Comparison of ENCODE assay signal across 14 mouse cellular contexts in the genomic region with DNA sequence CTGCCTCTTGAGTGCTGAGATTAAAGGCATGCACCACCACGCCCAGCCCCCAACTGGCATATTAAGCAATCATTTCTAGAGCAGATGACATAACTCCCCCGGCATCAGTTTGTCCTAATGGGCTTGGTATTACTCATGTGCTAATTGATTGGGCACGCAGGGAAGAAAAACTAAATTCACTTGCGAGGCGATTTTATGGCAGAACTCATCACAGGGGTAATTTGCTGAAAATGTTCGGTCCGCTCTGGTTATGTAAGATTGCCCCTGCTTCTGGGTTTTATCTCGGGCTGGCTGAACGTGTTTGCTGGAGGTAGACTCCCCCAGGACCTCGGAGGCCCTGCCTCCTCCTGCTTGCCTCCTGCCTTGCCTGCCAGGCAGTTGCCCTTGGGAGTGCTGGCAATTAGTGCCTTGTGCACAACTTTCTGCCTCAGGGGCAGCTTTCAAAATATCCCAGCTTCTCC.
DNase-seq lines count a peak whose midpoint lies in the region; ATAC-seq and TF ChIP-seq lines count a peak whose summit lies in the region.
"Had no signal": no experiment of that assay in that cellular context is flagged by ENCODE, and none has a peak within 500 bp of the region (broad histone marks: within the 10 kb centered on the region; RNA-seq: fewer than 3 reads in every experiment).

No protein-coding gene starts in this region.

- peak; percentile 78 for DNase-seq in liver, adult 2 months (ENCODE audit: extremely low read depth, low read depth, low spot score)
- DNase-seq in liver: no peak
- DNase-seq in NIH3T3 (ENCODE audit: low read depth): peak; percentile 3
- DNase-seq in brain, embryonic 14.5 days (ENCODE audit: low read depth): peak; percentile 70
- peak; percentile 30 for DNase-seq in layer of hippocampus, adult 9-10 months (ENCODE audit: low spot score)
- DNase-seq in forebrain, embryonic 10.5 days (ENCODE audit: extremely low spot score, low spot score): no peak
- DNase-seq in lung, adult 2 months: no peak
- DNase-seq: cerebellum, postnatal 36 days; kidney, postnatal 14 days; left cerebral cortex, postnatal 4 days had no signal

- no peak for TF ChIP-seq POLR2A in liver, adult 2 months (IDR thresholded peaks at IDR 0.05; ENCODE audit: extremely low read depth, insufficient read depth, low read length)
- TF ChIP-seq POLR2A in brain, embryonic 14.5 days (IDR thresholded peaks at IDR 0.05; ENCODE audit: borderline replicate concordance, extremely low read depth, insufficient read depth, insufficient read length, poor library complexity, severe bottlenecking): no peak
- TF ChIP-seq POLR2A in lung, adult 2 months (IDR thresholded peaks at IDR 0.05; ENCODE audit: borderline replicate concordance, extremely low read depth, low read depth, low read length): no peak

- no peak for TF ChIP-seq CTCF in liver, adult 2 months (IDR thresholded peaks at IDR 0.05; ENCODE audit: low read depth, low read length)
- no peak for TF ChIP-seq CTCF in brain, embryonic 14.5 days (IDR thresholded peaks at IDR 0.05; ENCODE audit: borderline replicate concordance, extremely low read depth, insufficient read depth, insufficient read length)
- no peak for TF ChIP-seq CTCF in lung, adult 2 months (IDR thresholded peaks at IDR 0.05; ENCODE audit: insufficient read depth, low read length)

- no peaks in the 10 kb centered on the region for H3K79me2 ChIP-seq in liver, adult 2 months (ENCODE audit: control insufficient read depth, insufficient read depth, low read length)

- no peaks in the 10 kb centered on the region for H3K36me3 ChIP-seq in liver, adult 2 months (ENCODE audit: control insufficient read depth, insufficient read depth, low read length)
- H3K36me3 ChIP-seq in forebrain, embryonic 10.5 days (replicated peaks): no peaks in the 10 kb centered on the region
- H3K36me3 ChIP-seq in kidney, embryonic 14.5 days (ENCODE audit: control insufficient read depth, insufficient read depth, low read length): no peaks in the 10 kb centered on the region
- H3K36me3 ChIP-seq: lung, embryonic 15.5 days had no signal

- no peak overlapping the region for H3K9ac ChIP-seq in liver, adult 2 months (ENCODE audit: low read depth, low read length)
- no peak overlapping the region for H3K9ac ChIP-seq in kidney, embryonic 14.5 days (ENCODE audit: low read depth, low read length)
- H3K9ac ChIP-seq: lung, embryonic 15.5 days had no signal

- ATAC-seq in kidney, embryonic 14.5 days (ENCODE audit: low FRiP score, low TSS enrichment): no peak
- ATAC-seq: CD4-positive, CD25-positive, alpha-beta regulatory T cell, adult 4 months had no signal

- no peak overlapping the region for H3K4me3 ChIP-seq in liver, adult 2 months (ENCODE audit: insufficient read depth, low read depth, low read length)
- no peak overlapping the region for H3K4me3 ChIP-seq in forebrain, embryonic 10.5 days
- no peak overlapping the region for H3K4me3 ChIP-seq in lung, adult 2 months (replicated peaks; ENCODE audit: extremely low read depth, low read depth, low read length)
- no peak overlapping the region for H3K4me3 ChIP-seq in kidney, embryonic 14.5 days (ENCODE audit: low read length)
- H3K4me3 ChIP-seq: lung, embryonic 15.5 days had no signal

- WGBS in liver, adult 2 months: 27% methylated on average over 10 of the region's 10 CpGs
- 81% methylated on average over 10 of the region's 10 CpGs for WGBS in forebrain, embryonic 10.5 days
- 67% methylated on average over 10 of the region's 10 CpGs for WGBS in lung, adult 2 months
- 58% methylated on average over 10 of the region's 10 CpGs for WGBS in kidney, embryonic 14.5 days

- no peak overlapping the region for H3K4me2 ChIP-seq in kidney, embryonic 14.5 days (replicated peaks; ENCODE audit: low read depth, low read length)
- H3K4me2 ChIP-seq: heart, embryonic 11.5 days; lung, embryonic 15.5 days had no signal

- no peaks in the 10 kb centered on the region for H3K9me3 ChIP-seq in forebrain, embryonic 10.5 days
- H3K9me3 ChIP-seq in kidney, embryonic 14.5 days (ENCODE audit: control insufficient read depth, low read length): no peaks in the 10 kb centered on the region
- H3K9me3 ChIP-seq: lung, embryonic 15.5 days had no signal

- H3K27me3 ChIP-seq in liver, adult 2 months (ENCODE audit: control insufficient read depth, insufficient read depth, low read length): no peaks in the 10 kb centered on the region
- peaks cover 83% of the 10 kb centered on the region for H3K27me3 ChIP-seq in forebrain, embryonic 10.5 days (ENCODE audit: poor library complexity, severe bottlenecking)
- peaks cover 10% of the 10 kb centered on the region for H3K27me3 ChIP-seq in kidney, embryonic 14.5 days (ENCODE audit: control insufficient read depth, insufficient read depth, low read length)

- peak overlapping the region; percentile 53 for H3K27ac ChIP-seq in liver, adult 2 months (replicated peaks; ENCODE audit: insufficient read depth, low read depth, low read length)
- H3K27ac ChIP-seq in forebrain, embryonic 10.5 days: no peak overlapping the region
- no peak overlapping the region for H3K27ac ChIP-seq in kidney, embryonic 14.5 days (ENCODE audit: low read depth, low read length)
- H3K27ac ChIP-seq: lung, embryonic 15.5 days had no signal

- peaks cover 25% of the 10 kb centered on the region for H3K4me1 ChIP-seq in liver, adult 2 months (ENCODE audit: control insufficient read depth, insufficient read depth, low read length)
- peaks cover 28% of the 10 kb centered on the region for H3K4me1 ChIP-seq in forebrain, embryonic 10.5 days
- no peaks in the 10 kb centered on the region for H3K4me1 ChIP-seq in lung, adult 2 months (ENCODE audit: control insufficient read depth, insufficient read depth, low read length)
- no peaks in the 10 kb centered on the region for H3K4me1 ChIP-seq in kidney, embryonic 14.5 days (ENCODE audit: control insufficient read depth, insufficient read depth, low read length)
- H3K4me1 ChIP-seq: lung, embryonic 15.5 days had no signal

Comparison
In these comparisons a context has a peak if more than half of its experiments do, and no peak if none do; other contexts are left out.
1. DNase-seq: peak in liver, adult 2 months (single experiment), NIH3T3 (single experiment), brain, embryonic 14.5 days (single experiment) and layer of hippocampus, adult 9-10 months (single experiment); none in liver (single experiment), forebrain, embryonic 10.5 days (single experiment) and lung, adult 2 months (single experiment).